Mouse (Mus musculus): ENCODE results near the gene Gabpa.

The Gabpa gene

GRCm38 (mm10) chr16:84864656-84865055 is 29.9 kb downstream of the Gabpa start:
- DNase-seq (ENCODE audit: low spot score), result no peak

- DNase-seq (ENCODE audit: low spot score), result no peak
Observed at GRCm38 (mm10) chr16:84873805-84874204, 39.1 kb downstream of the Gabpa start.

- DNase-seq (ENCODE audit: low spot score), result no peak
Observed at GRCm38 (mm10) chr16:84875012-84875717, 40.4 kb downstream of the Gabpa start.

GRCm38 (mm10) chr16:84875718-84876035 is 41.0 kb downstream of the Gabpa start:
- DNase-seq (ENCODE audit: low spot score), result no peak

- no peak for DNase-seq (ENCODE audit: low spot score)
Observed at GRCm38 (mm10) chr16:84876082-84876481, 41.4 kb downstream of the Gabpa start.

GRCm38 (mm10) chr16:84879146-84879545 is 44.4 kb downstream of the Gabpa start:
- DNase-seq (ENCODE audit: low spot score), result no peak

- DNase-seq (ENCODE audit: low spot score), result no peak
Observed at GRCm38 (mm10) chr16:84881168-84881567, 46.4 kb downstream of the Gabpa start.

GRCm38 (mm10) chr16:84881754-84882321 is 47.1 kb downstream of the Gabpa start:
- no peak for DNase-seq (ENCODE audit: low spot score)

GRCm38 (mm10) chr16:84884572-84884971 is 49.8 kb downstream of the Gabpa start:
- no peak for DNase-seq (ENCODE audit: low spot score)

GRCm38 (mm10) chr16:84902995-84903394 is 68.3 kb downstream of the Gabpa start:
- DNase-seq (ENCODE audit: low spot score), result no peak

- no peak for DNase-seq (ENCODE audit: low spot score)
Observed at GRCm38 (mm10) chr16:84911477-84912165, 76.9 kb downstream of the Gabpa start.
